Mouse (Mus musculus): ENCODE measurements at regions not wholly inside any gene's neighbourhood (a gene's known extent, or its start where the extent isn't known, plus 50 kb on each side); places are given as distances from the start of the nearest gene placed in this dataset.

DNA sequence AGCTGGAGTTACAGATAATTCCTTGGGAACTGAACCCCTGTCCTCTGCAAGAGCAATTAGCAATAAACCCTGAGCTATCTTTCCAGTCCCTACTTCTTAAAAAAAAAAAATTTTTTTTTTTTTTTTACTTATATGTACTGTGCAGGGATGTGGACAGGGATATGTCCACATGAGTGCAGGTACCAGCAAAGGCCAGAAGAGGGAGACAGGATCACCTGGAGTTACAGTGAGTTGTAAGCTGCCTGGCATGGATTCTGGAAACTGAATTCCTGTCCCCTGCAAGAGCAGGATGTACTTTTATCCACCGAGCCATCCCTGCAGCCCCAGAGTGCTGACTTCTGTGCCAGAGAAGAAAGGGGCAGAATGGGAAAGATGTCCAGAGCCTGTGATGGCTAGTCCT, 58.4 kb upstream of the Ttc34 start (continued):
- TF ChIP-seq ZMIZ1 (IDR thresholded peaks at IDR 0.05; ENCODE audit: low read depth, low read length) = no peak
- TF ChIP-seq SMC3 (IDR thresholded peaks at IDR 0.05; ENCODE audit: low read depth, low read length) = no peak
- TF ChIP-seq UBTF (IDR thresholded peaks at IDR 0.05; ENCODE audit: borderline replicate concordance, insufficient read depth, low read depth, low read length) = no peak
- no peak for TF ChIP-seq MAX (IDR thresholded peaks at IDR 0.05; ENCODE audit: low read length)

DNA sequence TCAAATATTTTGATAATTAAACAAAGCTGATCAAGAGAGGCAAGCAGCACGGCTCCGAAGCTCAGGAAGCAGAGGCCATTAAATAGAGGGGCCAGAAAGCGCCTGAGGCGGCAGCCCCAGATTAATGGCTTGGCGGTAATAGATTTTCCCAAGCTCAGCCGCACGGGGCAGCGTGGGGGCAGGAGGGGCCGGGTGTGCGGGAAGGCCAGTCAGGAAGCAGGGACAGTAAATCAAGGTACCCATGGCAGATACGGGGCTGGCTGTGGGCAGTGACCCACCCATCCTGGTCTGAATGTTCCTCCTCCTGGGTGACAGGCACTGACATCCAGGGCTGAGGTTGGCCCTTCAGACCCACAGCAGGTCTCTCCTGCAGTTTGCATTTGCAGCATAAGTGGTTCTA, 55.9 kb upstream of the Ttc34 start:
- H3K9ac ChIP-seq (ENCODE audit: control insufficient read depth, low read depth, low read length, poor library complexity, severe bottlenecking) = no peak overlapping the region
- no peak for DNase-seq (ENCODE audit: low read depth, low spot score)
- H3K27me3 ChIP-seq (ENCODE audit: control insufficient read depth in 1 of 2, insufficient read depth in 2 of 2, low read length in 2 of 2) = no peaks in the 10 kb centered on the region; a peak in 1 of 4 replicates
- no peak for TF ChIP-seq SIN3A (IDR thresholded peaks at IDR 0.05; ENCODE audit: low read length)
- H3K27ac ChIP-seq (ENCODE audit: control insufficient read depth, low read depth, low read length) = no peak overlapping the region
- no peak overlapping the region for H3K4me3 ChIP-seq (ENCODE audit: control insufficient read depth in 1 of 2, insufficient read depth in 1 of 2, low read depth in 2 of 2, low read length in 2 of 2)
- H3K9me3 ChIP-seq (replicated peaks; ENCODE audit: insufficient read depth, low read length) = no peaks in the 10 kb centered on the region
- H3K4me1 ChIP-seq (ENCODE audit: control insufficient read depth in 1 of 2, insufficient read depth in 2 of 2, low read length in 2 of 2) = no peaks in the 10 kb centered on the region
- no peaks in the 10 kb centered on the region for H3K36me3 ChIP-seq (ENCODE audit: control insufficient read depth in 1 of 2, insufficient read depth in 2 of 2, low read length in 2 of 2)
- H3K79me2 ChIP-seq (ENCODE audit: control insufficient read depth, insufficient read depth, low read length, poor library complexity) = no peaks in the 10 kb centered on the region

DNA sequence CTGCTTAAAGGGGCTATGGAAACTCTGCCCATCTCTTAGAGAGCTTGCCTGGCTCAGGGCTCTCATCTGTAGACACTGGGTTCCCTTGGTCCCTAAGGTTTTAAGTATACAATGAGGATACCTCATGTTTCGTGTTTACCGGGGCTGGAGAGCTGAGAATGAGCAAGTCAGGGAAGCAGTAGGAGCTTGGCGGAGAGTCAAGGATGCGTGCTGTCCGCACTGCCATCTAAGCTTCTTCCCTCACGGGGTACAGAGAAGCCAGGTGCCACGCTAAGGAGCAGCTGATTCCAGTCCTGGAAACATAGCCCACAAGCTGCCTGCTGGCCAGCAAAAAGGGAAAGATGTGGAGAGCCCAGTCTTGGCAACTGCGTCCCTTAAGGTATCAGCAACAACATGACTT, 55.0 kb upstream of the Ttc34 start:
- no peak for DNase-seq (ENCODE audit: low read depth, low spot score)

DNA sequence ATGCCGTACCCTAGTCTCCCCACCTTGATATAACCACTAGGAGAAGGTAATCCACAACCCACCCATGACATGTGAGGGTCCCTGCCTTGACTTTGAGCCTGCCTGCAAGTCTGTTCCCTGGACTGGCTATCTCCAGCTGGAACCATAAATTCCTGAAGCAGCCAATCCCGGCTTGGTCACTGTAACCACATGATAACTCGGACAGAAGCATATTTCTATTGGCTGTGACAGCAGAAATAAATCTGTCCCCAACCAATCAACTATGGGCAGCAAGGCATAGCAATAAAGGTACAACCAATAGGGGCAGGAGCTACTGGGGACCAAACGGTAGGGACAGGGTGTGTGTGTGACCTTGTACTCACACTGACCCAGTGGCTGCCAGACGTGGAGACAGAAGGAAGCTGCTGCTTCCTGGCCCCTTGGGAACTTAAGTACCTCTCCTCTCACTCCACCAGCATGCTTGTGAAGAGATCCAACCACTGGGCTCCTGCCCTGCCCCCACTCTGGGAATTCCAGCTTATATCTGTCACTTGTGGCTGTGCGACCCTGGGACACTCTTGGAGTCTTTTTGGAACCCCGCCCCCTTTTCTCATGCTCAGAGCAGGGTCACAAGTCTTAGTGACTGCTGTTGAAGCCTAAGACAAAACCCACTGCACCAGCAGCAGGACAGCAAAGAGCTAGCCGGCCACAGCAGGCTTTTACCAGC, 51.8 kb upstream of the Ttc34 start:
- TF ChIP-seq MAFK (IDR thresholded peaks at IDR 0.05; ENCODE audit: borderline replicate concordance, low read depth, low read length) (no peak), POLR2AphosphoS2 (IDR thresholded peaks at IDR 0.05; ENCODE audit: low read length) (no peak), UBTF (IDR thresholded peaks at IDR 0.05; ENCODE audit: borderline replicate concordance, insufficient read depth, low read depth, low read length) (no peak), CHD1 (IDR thresholded peaks at IDR 0.05; ENCODE audit: low read depth, low read length) (no peak), MEF2A (IDR thresholded peaks at IDR 0.05; ENCODE audit: extremely low read depth, insufficient replicate concordance, low read depth, low read length, poor library complexity, severe bottlenecking) (no peak), RCOR1 (IDR thresholded peaks at IDR 0.05; ENCODE audit: low read depth, low read length) (no peak), GABPA (IDR thresholded peaks at IDR 0.05; ENCODE audit: low read depth, low read length) (no peak), MYB (IDR thresholded peaks at IDR 0.05; ENCODE audit: low read depth, low read length) (no peak), CHD2 (IDR thresholded peaks at IDR 0.05; ENCODE audit: low read length) (no peak), NRF1 (IDR thresholded peaks at IDR 0.05; ENCODE audit: insufficient read depth, low read depth, low read length, poor library complexity, severe bottlenecking) (no peak), BHLHE40 (IDR thresholded peaks at IDR 0.05; ENCODE audit: borderline replicate concordance, low read depth, low read length) (no peak), RAD21 (IDR thresholded peaks at IDR 0.05; ENCODE audit: low read depth, low read length) (no peak), MAX (IDR thresholded peaks at IDR 0.05; ENCODE audit: low read length) (no peak), E2F4 (IDR thresholded peaks at IDR 0.05; ENCODE audit: borderline replicate concordance, low read depth, low read length) (no peak), TAL1 (IDR thresholded peaks at IDR 0.05; ENCODE audit: low read length) (no peak)
- Histone ChIP-seq H3K4me3 (ENCODE audit: control insufficient read depth in 1 of 2, insufficient read depth in 1 of 2, low read depth in 2 of 2, low read length in 2 of 2) (no peak overlapping the region), H3K4me1 (ENCODE audit: control insufficient read depth in 1 of 2, insufficient read depth in 2 of 2, low read length in 2 of 2) (no peaks in the 10 kb centered on the region), H3K36me3 (ENCODE audit: control insufficient read depth in 1 of 2, insufficient read depth in 2 of 2, low read length in 2 of 2) (no peaks in the 10 kb centered on the region), H3K27me3 (ENCODE audit: control insufficient read depth in 1 of 2, insufficient read depth in 2 of 2, low read length in 2 of 2) (no peaks in the 10 kb centered on the region; a peak in 1 of 4 replicates), H3K9ac (ENCODE audit: control insufficient read depth, low read depth, low read length, poor library complexity, severe bottlenecking) (no peak overlapping the region), H3K79me2 (ENCODE audit: control insufficient read depth, insufficient read depth, low read length, poor library complexity) (no peaks in the 10 kb centered on the region), H3K27ac (ENCODE audit: control insufficient read depth, low read depth, low read length) (no peak overlapping the region), H3K9me3 (replicated peaks; ENCODE audit: insufficient read depth, low read length) (no peaks in the 10 kb centered on the region)
- no peak for DNase-seq (ENCODE audit: low read depth, low spot score)

More for the DNA sequence above, 55.0 kb upstream of the Ttc34 start:
- H3K27me3 ChIP-seq (ENCODE audit: control insufficient read depth in 1 of 2, insufficient read depth in 2 of 2, low read length in 2 of 2) = no peaks in the 10 kb centered on the region; a peak in 1 of 4 replicates
- no peak overlapping the region for H3K9ac ChIP-seq (ENCODE audit: control insufficient read depth, low read depth, low read length, poor library complexity, severe bottlenecking)
- no peak overlapping the region for H3K4me3 ChIP-seq (ENCODE audit: control insufficient read depth in 1 of 2, insufficient read depth in 1 of 2, low read depth in 2 of 2, low read length in 2 of 2)
- TF ChIP-seq MYC (IDR thresholded peaks at IDR 0.05; ENCODE audit: low read depth, low read length) = no peak
- no peak for TF ChIP-seq ZKSCAN1 (IDR thresholded peaks at IDR 0.05; ENCODE audit: low read depth, low read length)
- no peak for TF ChIP-seq CHD2 (IDR thresholded peaks at IDR 0.05; ENCODE audit: low read length)
- TF ChIP-seq KAT2A (conservative IDR thresholded peaks at IDR 0.05; ENCODE audit: low read depth, low read length) = no peak
- H3K79me2 ChIP-seq (ENCODE audit: control insufficient read depth, insufficient read depth, low read length, poor library complexity) = no peaks in the 10 kb centered on the region
- no peak overlapping the region for H3K27ac ChIP-seq (ENCODE audit: control insufficient read depth, low read depth, low read length)
- H3K9me3 ChIP-seq (replicated peaks; ENCODE audit: insufficient read depth, low read length) = no peaks in the 10 kb centered on the region
- H3K4me1 ChIP-seq (ENCODE audit: control insufficient read depth in 1 of 2, insufficient read depth in 2 of 2, low read length in 2 of 2) = no peaks in the 10 kb centered on the region
- no peaks in the 10 kb centered on the region for H3K36me3 ChIP-seq (ENCODE audit: control insufficient read depth in 1 of 2, insufficient read depth in 2 of 2, low read length in 2 of 2)

Measured in MEL (cell line).